Mouse (Mus musculus) adrenal gland, adult 8-10 months (tissue): ENCODE results near the gene Sst. TPM values are rescaled to one million over a fixed set of nuclear protein-coding genes. Genes with fewer than 3 reads are reported as not detected.
"Not testable (repeated sequence)": the region's sequence is repeated elsewhere in the genome, so short reads cannot be mapped to it uniquely, and the experiment has no call there.

Experiments used
- DNase-seq: peaks from one replicate; pipeline ENCODE4 v3.0.0; 2022
- total RNA-seq, 4 experiments: library from RNA; stranded (reverse); gene quantifications; 2 replicates each; pipeline ENCODE4 v1.2.4; 2022

The Sst gene
- total RNA-seq: under 1 TPM in 1 of 4 experiments, not detected in 3; 0.43 TPM

DNA sequence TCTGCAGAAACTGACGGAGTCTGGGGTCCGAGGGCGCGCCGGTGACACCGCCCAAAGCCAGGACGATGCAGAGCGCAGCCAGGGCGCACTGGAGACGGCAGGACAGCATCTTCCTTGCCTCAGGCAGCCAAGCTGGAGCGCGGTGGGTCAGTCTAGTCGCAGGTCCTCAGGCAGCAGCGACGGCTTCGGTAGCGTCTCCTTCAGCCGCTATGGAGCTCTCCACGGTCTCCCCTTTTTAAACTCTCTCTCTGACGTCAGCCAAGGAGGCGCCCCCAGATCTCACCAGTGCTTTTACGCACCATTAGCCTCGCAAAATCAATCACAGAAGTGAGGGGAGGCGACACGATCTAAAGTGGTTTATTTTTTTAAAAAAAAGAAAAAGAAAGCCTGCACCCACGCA, at the start of gene Sst:
Gene Sst (minus strand): TSS at position 323 of the 400 bp plus-strand sequence.
- DNase-seq: no peak

DNA sequence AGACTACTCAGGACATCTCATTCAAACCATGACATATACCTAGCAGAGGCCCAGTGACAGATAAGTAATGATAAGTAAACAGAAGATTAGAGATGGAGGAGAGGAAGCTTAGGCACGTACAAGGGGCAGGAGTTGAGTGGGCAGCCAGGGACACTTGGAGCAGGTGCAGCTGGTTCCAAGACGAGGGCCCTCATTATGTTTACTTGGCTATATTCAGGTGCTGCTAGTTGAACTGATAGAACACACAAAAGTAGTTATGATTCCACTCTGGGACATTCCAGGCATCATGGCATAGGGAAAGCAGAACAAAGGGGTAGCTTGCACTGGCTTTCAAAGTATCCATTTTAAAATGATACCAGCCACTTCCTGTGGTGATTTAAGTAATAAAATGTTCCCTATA, 43.6 kb upstream of the Sst start:
- no peak for DNase-seq

DNA sequence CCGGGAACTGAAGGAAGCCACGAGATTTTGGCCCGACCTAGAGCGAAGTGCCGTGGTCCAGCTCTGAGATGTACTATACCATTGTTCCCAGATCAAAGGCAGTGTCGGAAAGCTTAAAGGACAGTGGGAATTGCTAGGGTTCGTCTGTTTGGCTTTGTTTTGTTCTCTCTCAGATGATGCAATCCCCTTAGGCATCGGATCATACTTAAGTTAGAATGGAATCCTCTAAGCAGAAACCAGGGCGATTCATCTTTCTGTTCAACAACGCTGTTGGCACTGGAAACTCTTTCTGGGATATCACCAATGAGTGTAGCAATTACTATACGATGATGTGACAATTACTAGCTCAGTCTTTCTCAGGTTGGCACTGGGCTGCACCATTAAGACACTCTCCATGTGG, 41.5 kb upstream of the Sst start, which contains the start of gene Rtp2:
Gene Rtp2 (minus strand): TSS at position 101 of the 400 bp plus-strand sequence.
- DNase-seq: no peak

DNA sequence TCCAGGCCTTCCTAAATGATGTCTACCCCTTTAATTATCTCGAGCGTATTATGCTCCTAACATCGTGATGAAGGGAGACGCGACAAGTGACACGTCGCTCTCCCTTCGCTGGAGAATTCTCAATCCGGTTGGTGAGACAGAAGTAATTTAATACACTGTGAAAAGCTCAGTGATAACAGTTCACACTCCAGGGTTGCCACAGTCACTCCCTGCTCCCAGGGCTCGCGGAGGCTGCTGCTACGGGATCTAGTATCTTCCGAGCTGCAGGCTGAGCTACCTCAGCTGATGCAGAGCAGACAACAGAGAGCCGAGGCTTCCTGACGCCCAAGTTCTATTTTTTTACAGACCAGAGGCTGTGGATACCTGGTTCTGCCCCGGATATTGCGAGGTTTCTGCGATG, 40.5 kb upstream of the Sst start:
- no peak for DNase-seq

DNA sequence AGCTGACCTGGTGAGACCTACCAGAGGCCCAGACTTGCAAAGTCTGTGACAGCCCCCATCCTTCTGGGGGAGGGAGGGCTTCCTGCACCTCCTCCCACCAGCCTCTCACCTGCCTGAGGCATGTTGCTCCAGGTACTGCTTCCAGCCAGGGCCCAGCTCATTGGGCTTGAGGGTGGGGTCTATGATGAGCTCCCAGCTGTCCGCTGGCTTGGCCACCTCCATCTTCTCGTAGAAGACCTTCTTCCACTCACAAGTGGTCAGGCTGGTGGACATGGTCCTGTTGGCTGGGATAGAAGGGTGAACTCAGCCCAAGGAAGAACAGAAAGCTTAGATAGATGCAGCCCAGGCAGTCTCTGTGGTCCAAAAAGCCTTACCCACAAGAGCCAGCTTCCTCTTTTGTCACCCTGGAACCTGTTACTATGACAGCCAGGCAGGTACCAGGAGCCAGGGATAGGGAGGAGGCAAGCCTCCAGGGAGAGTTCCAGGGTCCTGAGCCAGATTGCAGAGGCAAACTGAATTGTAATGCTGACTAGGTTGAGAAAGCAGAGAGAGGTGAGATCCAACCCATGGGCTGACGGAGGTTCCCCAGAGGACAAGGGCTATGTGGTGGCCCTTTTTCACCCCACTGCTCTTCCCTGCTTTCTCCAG, 39.8 kb upstream of the Sst start:
- no peak for DNase-seq

DNA sequence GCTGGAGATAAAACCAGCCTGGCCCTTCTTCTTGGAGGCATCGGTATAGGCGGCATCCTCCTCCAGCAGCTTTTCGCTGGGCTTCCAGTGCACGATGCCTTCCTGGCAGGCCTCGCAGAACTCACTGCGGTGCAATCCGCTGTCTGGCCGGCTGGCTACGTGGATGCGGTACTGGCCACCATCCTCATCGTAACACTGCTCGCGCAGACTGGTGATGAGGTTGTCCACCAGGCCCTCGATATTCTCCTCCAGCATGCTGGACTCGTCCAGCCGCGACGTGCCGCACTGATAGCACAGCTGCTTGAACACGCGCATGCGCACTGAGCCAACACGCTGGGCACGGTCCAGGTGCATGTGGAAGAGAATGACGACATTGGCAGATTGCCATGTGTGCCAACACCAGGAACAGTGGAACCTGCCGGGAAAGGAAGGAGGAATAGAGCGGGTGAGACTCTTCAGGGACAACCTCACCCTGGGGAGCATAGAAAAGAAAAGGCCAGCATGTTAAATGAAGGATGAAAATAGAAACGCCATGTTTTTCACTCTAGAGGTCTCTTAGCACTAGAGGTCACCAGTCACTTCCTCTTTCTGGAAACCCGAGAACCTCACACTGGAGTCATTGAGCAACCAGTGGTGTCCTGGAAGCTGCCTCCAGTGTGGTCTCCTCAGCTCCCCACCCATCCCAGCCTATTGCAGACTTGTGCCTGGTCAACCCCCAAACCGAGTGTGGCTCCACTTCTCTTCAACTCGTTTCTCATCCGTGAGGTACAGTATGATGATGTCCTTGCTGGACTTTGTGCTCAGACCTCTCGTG, 36.8 kb upstream of the Sst start:
- no peak for DNase-seq

DNA sequence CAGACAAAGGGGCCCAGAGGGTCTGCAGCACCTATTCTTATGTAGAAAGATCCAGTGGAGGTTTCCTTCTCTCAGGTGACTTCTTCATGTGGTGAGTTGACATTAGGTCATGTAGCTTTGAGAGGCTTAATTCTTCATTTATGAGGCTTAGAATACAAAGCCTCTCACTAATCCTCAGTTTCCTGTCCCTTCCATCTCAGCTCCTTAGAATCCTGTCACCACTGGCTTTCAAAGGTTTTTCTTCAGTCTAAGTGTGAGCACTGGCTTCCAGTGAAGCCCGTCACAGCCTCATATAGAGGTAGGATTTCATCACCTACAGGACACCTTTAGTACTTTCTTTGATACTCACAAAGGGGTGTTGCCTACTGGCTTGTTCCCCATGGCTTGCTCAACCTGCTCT, 32.1 kb upstream of the Sst start:
- no peak for DNase-seq

DNA sequence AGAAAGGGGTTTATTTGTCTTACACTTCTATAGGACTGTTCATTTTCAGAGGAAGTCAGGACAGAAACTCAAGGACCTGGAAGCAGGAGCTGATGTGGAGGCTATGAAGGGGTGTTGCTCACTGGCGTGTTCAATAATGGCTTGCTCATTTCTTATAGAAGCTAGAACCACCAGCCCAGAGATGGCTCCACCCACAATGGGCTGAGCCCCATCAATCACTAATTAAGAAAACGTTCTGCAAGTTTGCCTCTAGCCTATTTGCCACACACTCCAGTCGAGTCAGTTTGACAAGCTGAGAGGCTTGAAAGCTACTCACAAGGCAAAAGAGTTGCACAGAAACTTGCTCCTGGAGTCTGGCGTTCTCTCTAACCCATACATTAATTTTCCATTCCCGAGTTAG, 30.9 kb upstream of the Sst start:
- no peak for DNase-seq

DNA sequence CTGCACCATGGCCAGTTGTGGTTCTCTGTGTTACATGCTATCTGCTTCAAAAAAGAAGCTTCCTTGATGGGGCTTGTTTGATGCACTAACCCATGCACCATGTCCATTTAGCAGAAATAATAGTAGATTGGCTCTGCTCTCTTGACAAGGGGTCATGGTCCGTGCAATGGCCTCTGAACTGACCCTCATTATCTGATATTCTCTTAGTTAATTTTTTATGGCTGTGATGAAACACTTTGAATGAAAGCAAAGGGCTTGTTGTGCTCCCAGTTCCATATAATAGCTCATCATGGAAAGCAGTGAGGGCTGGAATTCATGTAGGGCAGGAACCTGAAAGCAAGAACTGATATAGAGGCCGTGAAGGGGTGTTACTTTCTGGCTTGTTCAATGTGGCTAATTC, 28.7 kb upstream of the Sst start:
- no peak for DNase-seq

DNA sequence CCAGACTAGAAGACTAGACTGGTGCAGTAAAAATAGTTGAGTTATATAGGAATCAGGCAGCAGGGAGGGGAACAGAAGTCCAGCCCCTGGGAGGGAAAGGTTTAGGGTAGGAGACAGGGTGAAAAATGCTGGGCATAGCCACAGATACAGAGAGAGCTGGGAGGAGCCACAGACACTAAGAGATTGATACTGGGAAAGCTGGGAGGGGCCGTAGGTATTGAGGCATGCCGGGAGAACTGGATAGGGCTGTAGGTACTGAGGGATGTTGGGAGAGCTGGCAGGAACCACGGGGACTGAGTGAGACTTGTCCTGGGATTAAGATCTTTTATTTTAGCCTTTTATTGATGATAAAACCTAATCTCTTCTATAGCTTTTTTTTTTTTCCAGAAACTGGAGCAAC, 22.6 kb upstream of the Sst start:
- DNase-seq: no peak

DNA sequence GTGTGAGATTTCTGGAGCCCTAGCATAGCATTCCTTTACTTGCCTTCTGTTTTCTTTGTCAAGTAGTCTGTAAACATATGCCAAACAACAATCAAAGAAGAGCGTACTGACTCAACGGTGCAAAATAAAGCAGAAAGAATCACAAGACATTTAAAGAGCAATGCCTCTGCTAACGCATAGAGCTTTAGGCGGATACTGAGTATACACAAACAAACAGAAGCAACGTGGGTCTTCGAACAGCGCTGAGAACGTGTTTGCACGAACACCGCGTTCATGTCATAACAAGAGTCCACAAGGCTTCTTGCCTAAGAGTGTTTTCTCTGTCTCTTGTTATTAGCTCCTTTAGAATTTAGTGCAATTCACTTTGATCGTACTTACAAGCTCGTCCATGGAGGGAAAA, 22.0 kb upstream of the Sst start:
- no peak for DNase-seq

DNA sequence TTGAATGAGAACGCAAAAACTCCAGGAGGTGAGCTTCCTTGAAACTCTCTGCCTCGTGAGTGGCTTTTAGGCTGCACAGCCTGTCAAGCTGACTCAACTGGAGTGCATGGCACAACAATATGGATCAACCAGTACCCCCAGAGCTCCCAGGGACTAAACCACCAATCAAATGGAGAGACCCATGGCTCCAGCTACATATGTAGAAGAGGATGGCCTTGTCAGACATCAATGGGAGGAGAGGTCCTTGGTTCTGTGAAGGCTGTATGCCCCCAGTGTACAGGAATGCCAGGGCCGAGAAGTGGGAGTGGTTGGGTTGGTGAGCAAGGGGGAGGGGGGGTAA, 18.2 kb upstream of the Sst start:
- DNase-seq: not testable (repeated sequence)

DNA sequence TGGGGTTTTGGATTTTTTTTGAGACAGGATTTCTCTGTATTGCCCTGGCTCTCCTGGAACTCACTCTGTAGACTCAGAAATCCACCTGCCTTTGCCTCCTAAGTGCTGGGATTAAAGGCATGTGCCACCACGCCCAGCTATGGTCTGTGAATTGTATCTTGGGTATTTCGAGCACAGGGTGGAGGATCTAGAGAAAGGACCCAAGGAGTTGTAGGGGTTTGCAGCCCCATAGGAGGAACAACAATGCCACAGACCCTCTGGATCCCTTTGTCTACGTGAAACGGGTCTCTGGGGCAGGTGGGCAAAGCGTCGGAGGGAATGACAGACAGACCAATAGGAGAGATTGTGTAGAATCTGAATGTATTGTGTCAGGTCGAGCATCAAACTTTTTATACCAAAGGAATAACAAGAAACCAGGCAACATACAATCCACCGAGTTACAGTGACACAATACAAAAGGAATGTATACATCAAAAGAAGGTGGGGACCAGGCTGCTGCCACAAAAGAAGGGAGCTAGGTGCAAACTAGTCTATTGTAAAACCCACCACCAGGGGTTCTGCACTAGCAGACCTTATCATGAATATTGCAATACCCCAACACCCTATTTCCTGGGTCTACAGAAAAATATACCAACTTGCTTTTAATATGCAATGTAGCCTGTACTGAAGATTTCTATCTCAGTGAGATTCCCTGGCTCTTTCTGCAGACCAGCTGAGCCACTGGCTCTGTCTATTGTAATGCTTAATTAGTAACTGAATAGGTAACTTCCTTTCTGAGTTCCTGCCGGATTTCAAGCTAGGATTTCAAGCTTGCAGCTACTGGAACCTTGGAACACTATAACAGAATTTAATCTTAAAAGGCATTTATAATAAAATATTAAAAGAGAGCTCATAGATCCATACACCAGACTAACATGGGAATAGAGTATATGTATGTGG, 17.6 kb upstream of the Sst start:
- DNase-seq: not testable (repeated sequence)

DNA sequence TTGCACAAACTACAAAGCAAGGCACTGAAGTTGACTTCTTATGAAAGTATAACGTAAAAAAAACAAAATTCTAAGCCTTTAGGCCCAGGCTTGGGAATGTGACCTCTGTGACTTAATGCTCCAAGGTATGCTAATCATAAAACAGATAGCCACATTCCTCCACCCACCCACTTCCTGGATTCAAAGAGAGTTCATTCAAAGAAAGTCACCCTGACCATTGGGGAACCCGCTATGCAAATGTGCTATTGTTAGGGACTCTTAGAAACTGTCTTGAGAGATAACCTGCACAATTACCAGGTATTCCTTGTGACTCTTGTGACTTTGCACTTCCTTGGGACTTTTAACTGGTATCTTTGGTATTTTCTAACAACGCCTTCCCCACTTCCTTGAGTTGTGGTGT, 15.8 kb upstream of the Sst start:
- DNase-seq: not testable (repeated sequence)

DNA sequence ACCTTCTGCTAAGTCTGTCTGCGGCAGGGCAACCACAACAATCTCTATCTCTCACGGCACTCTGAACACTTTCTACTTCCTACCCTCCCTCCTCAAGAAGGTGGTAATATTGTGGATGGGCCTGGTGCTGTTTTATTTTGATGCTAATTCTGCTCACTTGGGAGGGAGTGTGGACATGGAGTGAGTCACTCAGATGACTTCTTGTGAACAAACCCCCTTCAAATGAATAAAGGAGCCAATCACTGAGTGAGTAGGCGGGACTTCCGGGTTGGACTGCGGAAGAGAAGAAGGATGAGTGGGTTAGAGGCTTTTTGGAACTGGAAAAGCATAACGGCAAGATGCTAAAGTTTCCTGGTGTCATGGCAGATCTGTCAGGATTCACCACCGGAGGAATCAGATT, 10.7 kb upstream of the Sst start:
- DNase-seq: no peak

DNA sequence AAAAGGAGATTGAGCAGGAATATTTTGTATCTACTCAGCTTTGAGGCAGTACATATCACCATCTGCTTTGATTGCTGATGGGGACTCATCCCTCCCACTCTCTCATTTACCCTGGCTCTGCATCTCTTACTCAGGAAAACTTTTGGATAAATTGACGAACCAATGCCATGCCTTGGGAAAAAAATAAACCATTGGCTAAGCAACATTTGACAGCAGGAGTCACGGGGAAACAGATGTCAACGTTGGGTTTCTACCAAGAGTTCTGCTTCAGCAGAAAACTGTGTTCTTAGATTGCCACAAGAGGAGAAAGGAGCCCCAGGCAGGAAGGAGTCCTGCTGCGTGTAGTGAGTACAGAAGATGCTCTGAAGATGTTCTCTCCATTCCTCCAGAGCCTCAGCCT, 9.3 kb upstream of the Sst start:
- DNase-seq: no peak

DNA sequence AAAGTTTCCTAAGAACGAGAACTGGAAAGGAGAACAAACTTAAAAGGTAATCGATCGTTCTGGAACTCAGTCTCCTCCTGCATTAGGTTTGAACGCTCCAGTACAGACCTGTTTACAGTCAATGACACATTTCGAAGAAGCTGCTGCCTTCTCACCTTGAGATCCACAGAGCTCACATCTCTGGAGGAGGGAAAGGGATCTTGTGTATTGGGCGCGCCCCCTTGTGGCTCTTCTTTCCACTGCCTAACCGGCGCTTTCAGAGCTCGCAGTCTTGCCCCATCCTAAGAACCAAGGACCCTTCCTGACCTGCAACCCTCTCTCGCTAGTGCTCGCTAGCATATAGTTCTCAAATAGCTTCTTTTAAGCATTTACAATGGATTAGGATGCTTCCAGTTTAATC, 8.1 kb upstream of the Sst start:
- peak; percentile 65 for DNase-seq

DNA sequence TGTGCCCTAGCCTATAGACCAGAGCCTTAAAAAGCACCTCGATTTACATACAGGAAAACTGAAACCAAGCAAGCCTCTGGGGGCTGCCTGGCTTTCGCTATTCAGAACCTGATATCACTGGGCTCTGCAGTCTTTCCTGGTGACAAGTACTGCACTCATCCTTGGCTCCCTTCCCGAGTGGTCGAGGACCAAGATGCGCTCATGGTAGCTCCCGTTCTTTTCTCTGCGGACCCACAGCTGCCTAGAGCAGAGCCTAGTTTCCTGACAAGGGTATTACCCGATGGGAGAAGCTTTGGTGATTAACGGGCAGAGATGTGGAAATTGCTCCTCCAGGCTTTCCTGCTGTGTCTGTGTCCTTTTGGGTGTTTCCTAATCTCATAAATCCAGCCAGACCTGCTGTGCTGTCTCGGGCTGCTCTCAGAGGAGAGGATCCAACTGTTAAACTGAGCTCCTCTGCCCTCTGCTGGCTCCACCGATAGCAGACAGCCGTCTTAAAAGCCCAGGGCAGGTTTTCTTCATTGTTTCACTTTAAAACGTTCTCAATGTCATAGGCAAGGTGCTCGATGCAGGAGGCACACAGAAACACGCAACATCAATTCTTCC, 7.3 kb upstream of the Sst start:
- DNase-seq: peak; percentile 83

DNA sequence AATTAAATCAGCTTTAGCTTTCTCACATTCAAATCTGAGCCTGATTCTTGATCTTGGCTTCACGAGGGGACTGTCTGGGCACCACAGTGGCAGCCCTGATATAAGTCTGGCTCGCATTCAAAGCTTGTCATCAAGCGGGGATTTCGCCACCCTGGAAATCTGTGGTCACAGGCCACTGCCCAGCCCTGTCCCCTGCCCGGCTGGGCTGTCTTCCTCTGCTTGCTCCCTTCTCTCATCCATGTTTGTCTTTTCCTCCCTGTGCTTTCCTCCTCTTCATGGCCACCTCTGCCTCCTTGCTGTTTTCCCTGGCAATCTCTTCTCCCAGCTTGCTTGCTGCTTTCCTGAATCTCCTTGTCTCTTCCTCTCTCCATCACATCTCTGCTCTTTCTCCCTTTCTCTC, 6.7 kb upstream of the Sst start:
- DNase-seq: peak; percentile 24

DNA sequence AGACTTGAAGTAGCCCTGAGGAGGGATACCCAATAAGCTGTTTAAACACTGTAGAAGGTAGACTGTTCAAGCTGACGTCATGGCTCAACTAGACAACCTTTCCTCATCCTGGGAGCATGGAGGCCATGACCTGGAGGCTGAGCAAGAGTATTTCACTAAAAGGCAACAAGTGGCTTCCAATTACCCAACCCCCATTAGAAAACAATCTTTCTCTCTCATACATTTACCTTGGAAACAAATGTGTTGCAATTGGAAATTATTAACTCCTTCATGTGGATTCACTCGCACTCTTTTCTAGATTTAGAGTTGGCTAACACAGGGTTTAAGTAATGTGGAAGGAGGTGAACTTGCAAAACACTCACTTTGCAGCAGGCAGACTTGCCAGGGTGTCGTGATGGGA, 4.4 kb upstream of the Sst start:
- no peak for DNase-seq

DNA sequence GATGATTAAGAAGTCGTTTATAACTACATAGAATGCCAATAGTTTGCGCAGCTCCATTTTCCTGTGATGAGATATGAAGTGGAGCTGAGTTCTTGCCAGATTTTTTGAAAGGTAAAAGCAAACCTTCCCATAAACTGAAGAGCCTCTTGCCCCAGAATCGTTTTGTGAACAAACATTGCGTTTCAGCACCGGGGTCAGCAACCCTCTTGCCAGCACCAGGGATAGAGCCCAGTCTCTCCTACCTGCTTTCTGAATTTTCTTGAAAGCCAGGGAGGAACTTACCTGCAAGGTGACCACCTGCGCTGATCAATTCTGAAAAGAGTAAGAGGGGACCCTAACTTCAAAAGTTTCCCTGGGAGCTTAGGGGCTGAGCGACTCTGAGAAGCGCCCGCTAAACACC, 607 bp downstream of the Sst start:
- DNase-seq: no peak

DNA sequence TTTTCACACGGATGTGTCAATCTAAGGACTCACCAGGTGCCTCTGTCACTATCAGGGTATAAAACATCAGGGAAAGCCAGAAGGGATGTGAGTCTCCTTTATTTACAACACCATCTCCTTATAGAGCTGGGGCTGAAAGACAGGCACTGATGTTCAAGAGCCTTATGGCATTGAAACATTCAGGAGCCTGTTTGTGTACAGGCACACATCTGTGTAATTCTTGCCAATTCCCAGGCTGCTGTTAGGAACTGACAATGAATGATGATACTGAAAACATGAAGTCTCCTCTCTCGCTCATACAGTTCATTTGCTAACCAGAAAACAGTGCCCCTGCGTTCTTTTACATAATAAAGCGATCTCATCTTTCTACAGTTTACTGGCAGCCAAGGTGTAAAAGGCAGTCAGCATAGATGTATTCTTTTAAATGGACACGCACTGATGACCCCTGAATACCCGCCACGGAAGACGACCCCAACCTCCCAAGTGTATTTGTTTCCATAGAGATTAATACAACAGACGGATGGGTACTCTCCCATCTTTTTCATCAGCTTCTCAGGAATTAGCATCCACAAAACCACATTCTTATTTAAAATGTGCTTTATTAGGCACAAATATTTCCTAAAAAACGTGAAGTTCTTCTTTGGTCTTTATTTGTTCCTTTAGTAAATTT, 2.7 kb downstream of the Sst start:
- no peak for DNase-seq
